Mouse (Mus musculus) stomach, embryonic 15.5 days (tissue): ENCODE measurements around the gene Osbpl10. TPM values are rescaled to one million over a fixed set of nuclear protein-coding genes. Genes with fewer than 3 reads are reported as not detected.
"Not testable (repeated sequence)": the region's sequence is repeated elsewhere in the genome, so short reads cannot be mapped to it uniquely, and the experiment has no call there.

Source experiments
- ATAC-seq: fragments of 200-750 bp; cut with Nextera tagmentation; 2 replicates; pipeline ENCODE4 v1.8.0; 2017; ENCODE audit warnings: low read depth, moderate number of reproducible peaks, moderate TSS enrichment; ENCODE audit not compliant: insufficient read depth, low FRiP score
- H3K27ac ChIP-seq: fragments of 300-500 bp; sonication (generic); 2 replicates; pipeline ENCODE4 v1.5.1; 2015; ENCODE audit warnings: mild to moderate bottlenecking, inconsistent platforms
- H3K27me3 ChIP-seq: fragments of 300-500 bp; sonication (generic); replicated peaks from 2 replicates; pipeline ENCODE4 v1.6.1; 2015; ENCODE audit warnings: inconsistent platforms
- H3K36me3 ChIP-seq: fragments of 300-500 bp; sonication (generic); 2 replicates; pipeline ENCODE4 v1.6.1; 2015; ENCODE audit warnings: inconsistent platforms
- H3K4me1 ChIP-seq: fragments of 300-500 bp; sonication (generic); 2 replicates; pipeline ENCODE4 v1.6.1; 2015; ENCODE audit warnings: inconsistent platforms
- H3K4me2 ChIP-seq: fragments of 300-500 bp; sonication (generic); 2 replicates; pipeline ENCODE4 v1.6.1; 2015; ENCODE audit warnings: mild to moderate bottlenecking, inconsistent platforms
- H3K4me3 ChIP-seq: fragments of 300-500 bp; sonication (generic); replicated peaks from 2 replicates; pipeline ENCODE4 v1.5.1; 2015; ENCODE audit warnings: inconsistent platforms
- H3K9ac ChIP-seq: fragments of 300-500 bp; sonication (generic); 2 replicates; pipeline ENCODE4 v1.6.1; 2015; ENCODE audit warnings: inconsistent platforms
- H3K9me3 ChIP-seq: fragments of 300-500 bp; sonication (generic); 2 replicates; pipeline ENCODE4 v1.6.1; 2016; ENCODE audit warnings: inconsistent platforms
- WGBS: fragments of 180-500 bp; shearing (Covaris S2); methylation state at CpG from one replicate; pipeline ENCODE4 v1.1.7; 2015; 5-methylcytosine and 5-hydroxymethylcytosine counted together
- polyA plus RNA-seq: library from polyadenylated mRNA; unstranded; fragments of >200 nt; fragmentation: Nextera tagmentation; extraction: Ambion mirVana; gene quantifications from 2 replicates; pipeline ENCODE4 v1.2.1, GENCODE M21; 2015

Osbpl10 gene
- polyA plus RNA-seq, 1 experiment from 2014 or later = 2.0 TPM

DNA sequence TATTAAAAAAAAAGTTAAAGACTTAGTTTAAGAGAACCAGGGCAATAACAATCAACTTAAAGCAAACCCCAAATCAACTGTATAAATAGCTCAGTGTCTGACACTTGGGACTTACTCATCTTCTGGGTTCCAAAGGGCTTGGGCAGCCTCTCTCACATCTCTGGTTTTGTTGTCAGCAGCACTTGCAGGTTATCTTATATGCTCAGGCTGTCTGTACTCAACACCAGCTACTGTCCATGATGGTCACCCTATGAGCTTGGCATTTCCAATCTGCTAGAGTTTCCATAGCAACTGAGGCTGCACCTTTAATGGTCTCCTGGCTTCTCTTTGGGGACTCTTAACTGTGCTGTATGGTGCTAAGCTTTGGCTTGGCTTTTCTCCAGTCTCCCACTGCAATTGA lies 259.6 kb downstream of the Osbpl10 start:
- H3K27ac ChIP-seq = no peak overlapping the region
- H3K36me3 ChIP-seq = peaks cover 24% of the 10 kb centered on the region
- ATAC-seq = no peak
- no peaks in the 10 kb centered on the region for H3K4me1 ChIP-seq
- H3K4me3 ChIP-seq = no peak overlapping the region
- H3K27me3 ChIP-seq = no peaks in the 10 kb centered on the region
- H3K9me3 ChIP-seq = no peaks in the 10 kb centered on the region
- no peak overlapping the region for H3K9ac ChIP-seq
- H3K4me2 ChIP-seq = no peak overlapping the region

DNA sequence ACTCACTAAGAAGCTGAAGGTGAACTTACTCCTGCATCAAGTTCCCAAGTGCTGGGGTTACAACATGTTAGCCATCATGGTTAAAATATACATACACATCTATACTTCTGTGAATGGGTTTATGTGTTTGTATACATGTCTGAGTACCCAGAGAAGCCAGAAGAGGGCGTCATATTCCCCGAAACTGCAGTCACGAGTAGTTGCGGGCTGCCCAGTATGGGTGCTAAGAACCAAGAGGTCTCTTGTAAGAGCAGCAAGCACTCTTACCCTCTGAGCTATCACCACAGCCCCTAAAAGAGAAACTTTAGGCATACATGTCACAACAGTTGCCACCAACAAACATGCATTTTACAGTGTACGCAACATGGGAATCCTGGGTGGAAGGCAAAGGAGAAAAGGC lies 261.5 kb downstream of the Osbpl10 start:
- no peak overlapping the region for H3K9ac ChIP-seq
- no peaks in the 10 kb centered on the region for H3K4me1 ChIP-seq
- H3K36me3 ChIP-seq = peaks cover 33% of the 10 kb centered on the region
- ATAC-seq = no peak
- no peak overlapping the region for H3K4me2 ChIP-seq
- H3K27me3 ChIP-seq = no peaks in the 10 kb centered on the region
- no peak overlapping the region for H3K4me3 ChIP-seq
- no peak overlapping the region for H3K27ac ChIP-seq
- 92% methylated on average over 5 of the region's 5 CpGs for WGBS
- no peaks in the 10 kb centered on the region for H3K9me3 ChIP-seq

DNA sequence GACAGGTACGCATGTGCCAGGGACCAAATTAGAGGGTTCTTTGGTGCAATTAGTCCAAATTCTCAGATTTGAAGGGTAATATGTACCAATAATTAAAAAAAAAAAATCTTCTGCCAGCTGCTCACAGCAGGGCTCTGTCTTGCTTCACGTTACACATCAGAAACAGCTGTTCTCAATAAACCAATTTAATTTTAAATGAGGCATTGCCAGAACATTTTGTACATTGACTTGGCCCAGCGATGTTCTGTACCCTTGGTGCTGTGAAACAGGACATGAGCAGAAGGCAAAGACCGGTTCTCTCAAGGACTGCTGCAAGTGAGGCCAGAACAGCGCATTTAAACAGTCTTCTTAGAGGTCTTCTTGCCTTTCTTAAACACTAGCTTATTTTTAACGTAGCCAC lies 265.3 kb downstream of the Osbpl10 start:
- no peak overlapping the region for H3K4me2 ChIP-seq
- no peak overlapping the region for H3K9ac ChIP-seq
- no peaks in the 10 kb centered on the region for H3K9me3 ChIP-seq
- 82% methylated on average over 6 of the region's 6 CpGs for WGBS
- H3K36me3 ChIP-seq = peaks cover 50% of the 10 kb centered on the region
- H3K27ac ChIP-seq = no peak overlapping the region
- no peaks in the 10 kb centered on the region for H3K4me1 ChIP-seq
- H3K4me3 ChIP-seq = no peak overlapping the region
- H3K27me3 ChIP-seq = no peaks in the 10 kb centered on the region
- ATAC-seq = no peak

DNA sequence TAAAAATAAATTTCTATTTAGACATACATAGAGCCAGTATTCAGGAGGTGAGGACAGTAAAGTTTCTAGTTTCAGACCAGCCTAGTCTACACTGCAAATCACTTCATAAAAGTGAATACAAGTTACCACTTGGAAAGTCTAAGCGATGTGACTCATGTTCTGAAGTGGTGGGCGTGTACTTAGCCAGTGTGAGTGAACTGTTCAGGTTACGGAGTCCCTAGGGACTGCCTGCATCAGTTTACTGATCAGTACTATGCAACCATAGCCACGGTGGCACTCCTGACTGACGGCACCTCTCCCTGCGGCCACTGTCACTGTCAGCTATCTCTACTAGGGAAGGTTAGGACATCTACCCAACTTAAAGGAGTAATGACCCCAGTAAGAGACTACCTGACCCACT lies 266.7 kb downstream of the Osbpl10 start:
- 90% methylated on average over 6 of the region's 6 CpGs for WGBS

DNA sequence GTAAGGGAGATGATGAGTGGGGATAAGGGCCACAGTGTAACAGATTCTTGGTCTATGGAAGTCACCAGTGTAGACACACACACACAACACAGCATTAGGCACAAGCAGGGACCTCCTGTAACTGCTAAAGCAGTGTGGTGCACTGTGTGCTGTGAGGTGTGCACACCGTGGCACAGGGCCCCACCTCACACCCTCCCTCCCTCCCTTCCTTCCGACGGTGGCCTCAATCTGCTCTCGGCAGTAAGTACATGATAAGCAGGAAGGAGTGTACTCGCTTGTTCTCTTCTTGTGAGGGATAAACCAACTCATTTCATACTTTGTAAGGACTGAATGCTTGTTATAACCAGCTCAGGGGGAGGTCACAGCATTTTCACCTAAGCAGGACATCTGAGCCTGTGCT lies 270.8 kb downstream of the Osbpl10 start:
- H3K27me3 ChIP-seq = no peaks in the 10 kb centered on the region
- WGBS = 59% methylated on average over 5 of the region's 5 CpGs
- H3K4me3 ChIP-seq = no peak overlapping the region
- H3K9me3 ChIP-seq = no peaks in the 10 kb centered on the region
- 0 out of 2 replicates have a peak, but pooled peaks have one; percentile 53 for ATAC-seq
- no peak overlapping the region for H3K27ac ChIP-seq
- no peak overlapping the region for H3K4me2 ChIP-seq
- peaks cover 56% of the 10 kb centered on the region for H3K36me3 ChIP-seq
- no peaks in the 10 kb centered on the region for H3K4me1 ChIP-seq
- no peak overlapping the region for H3K9ac ChIP-seq

More for the DNA sequence above, 266.7 kb downstream of the Osbpl10 start:
- no peak for ATAC-seq
- H3K27me3 ChIP-seq = no peaks in the 10 kb centered on the region
- no peaks in the 10 kb centered on the region for H3K9me3 ChIP-seq
- peaks cover 59% of the 10 kb centered on the region for H3K36me3 ChIP-seq
- no peak overlapping the region for H3K27ac ChIP-seq
- H3K4me3 ChIP-seq = no peak overlapping the region
- no peaks in the 10 kb centered on the region for H3K4me1 ChIP-seq
- no peak overlapping the region for H3K9ac ChIP-seq
- no peak overlapping the region for H3K4me2 ChIP-seq

DNA sequence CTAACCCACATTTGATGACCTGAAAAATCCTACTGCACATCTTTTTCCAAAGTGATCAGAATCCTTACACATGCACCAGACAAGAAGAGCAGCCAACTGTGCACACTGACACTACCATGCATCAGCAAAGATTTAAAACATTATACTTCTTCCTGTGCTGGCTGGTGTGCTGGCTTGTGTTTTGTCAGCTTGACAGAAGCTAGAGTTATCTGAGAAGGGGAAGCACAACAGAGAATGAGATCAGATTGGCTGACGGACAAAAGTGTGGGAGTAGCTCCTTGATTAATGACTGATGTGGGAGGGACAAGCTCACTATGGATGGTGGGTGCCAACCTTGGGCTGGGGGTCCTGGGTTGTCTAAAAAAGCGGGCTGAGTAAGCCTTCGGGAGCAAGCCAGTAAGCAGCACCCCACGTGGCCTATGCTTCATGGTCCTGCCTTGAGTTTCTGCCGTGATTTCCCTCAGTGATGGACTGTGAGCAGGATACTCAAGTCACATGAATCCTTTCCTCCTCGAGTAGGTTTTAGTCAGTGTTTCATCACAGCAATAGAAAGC lies 279.4 kb downstream of the Osbpl10 start:
- WGBS = 62% methylated on average over 6 of the region's 6 CpGs
- ATAC-seq = no peak
- Histone ChIP-seq H3K4me3 (no peak overlapping the region), H3K9me3 (no peaks in the 10 kb centered on the region), H3K4me2 (no peak overlapping the region), H3K27ac (no peak overlapping the region), H3K36me3 (peaks cover 17% of the 10 kb centered on the region), H3K9ac (no peak overlapping the region), H3K27me3 (no peaks in the 10 kb centered on the region), H3K4me1 (no peaks in the 10 kb centered on the region)

DNA sequence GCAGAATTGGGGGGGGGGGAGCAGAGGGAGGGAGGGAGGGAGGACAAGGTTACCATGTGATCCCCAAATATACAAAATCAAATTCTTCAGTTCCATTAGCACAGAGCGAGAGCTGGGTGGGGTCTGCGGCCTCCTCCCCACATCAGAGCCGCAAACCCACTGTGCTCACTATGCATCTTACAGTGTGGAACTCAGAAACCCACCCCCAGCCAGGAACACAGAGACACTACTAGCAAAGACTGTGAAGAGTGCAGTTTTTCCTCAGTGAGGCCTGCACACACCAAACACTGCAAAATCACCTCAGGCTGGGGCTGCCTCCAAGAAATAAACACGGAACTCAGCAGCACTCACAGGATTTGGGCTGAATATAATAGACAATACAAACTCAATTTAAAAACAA lies 281.5 kb downstream of the Osbpl10 start:
- 78% methylated on average over 4 of the region's 4 CpGs for WGBS
- no peak overlapping the region for H3K4me2 ChIP-seq
- ATAC-seq = no peak
- H3K27ac ChIP-seq = no peak overlapping the region
- no peaks in the 10 kb centered on the region for H3K4me1 ChIP-seq
- no peaks in the 10 kb centered on the region for H3K27me3 ChIP-seq
- H3K4me3 ChIP-seq = no peak overlapping the region
- H3K9me3 ChIP-seq = no peaks in the 10 kb centered on the region
- no peak overlapping the region for H3K9ac ChIP-seq
- peaks cover 8% of the 10 kb centered on the region; the same call in 1 of the 2 replicates for H3K36me3 ChIP-seq

DNA sequence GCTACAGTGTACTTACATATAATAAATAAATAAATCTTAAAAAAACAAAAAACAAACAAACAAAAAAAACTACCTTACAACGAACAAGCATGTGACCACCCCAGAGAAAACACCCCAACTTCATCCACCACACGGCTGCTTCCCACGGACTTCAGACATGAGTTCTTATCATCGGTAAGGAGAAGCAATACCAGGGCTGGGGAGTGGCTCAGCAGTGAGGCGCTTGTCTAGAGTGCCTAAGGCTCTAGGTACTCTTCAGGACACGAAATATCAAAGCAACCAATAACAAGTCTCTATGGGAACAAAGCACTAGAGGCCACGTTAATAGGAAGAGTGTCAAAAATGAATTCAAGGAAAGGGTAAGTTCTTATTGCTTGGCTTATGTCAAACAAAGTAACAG lies 282.1 kb downstream of the Osbpl10 start:
- H3K4me1 ChIP-seq = no peaks in the 10 kb centered on the region
- 0 out of 2 replicates have a peak, but pooled peaks cover 3% of the 10 kb centered on the region for H3K36me3 ChIP-seq
- H3K9ac ChIP-seq = no peak overlapping the region
- H3K27ac ChIP-seq = no peak overlapping the region
- H3K4me2 ChIP-seq = no peak overlapping the region
- H3K9me3 ChIP-seq = no peaks in the 10 kb centered on the region
- ATAC-seq = no peak
- H3K27me3 ChIP-seq = no peaks in the 10 kb centered on the region
- 85% methylated on average over 7 of the region's 7 CpGs for WGBS
- no peak overlapping the region for H3K4me3 ChIP-seq

DNA sequence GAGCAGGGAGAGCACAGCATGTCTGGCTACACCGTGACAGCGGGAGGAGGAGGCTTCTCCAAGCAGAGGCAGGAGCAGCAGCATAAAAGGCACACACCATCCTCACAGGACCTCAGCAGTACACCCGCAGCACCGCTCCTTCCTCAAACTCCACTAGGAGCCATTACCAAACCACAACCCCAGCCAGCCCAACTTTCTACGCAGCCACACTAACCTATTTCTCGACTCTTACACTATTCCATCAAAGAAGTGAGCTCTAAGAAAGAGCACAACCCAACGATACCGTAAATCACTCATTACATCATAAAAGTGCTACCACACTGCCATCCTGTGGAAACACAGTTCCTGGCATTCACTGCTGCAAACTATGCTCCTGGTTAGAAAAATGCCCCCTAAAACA lies 283.1 kb downstream of the Osbpl10 start:
- ATAC-seq = no peak
- Histone ChIP-seq H3K36me3 (0 out of 2 replicates have a peak, but pooled peaks cover 8% of the 10 kb centered on the region), H3K4me2 (no peak overlapping the region), H3K9ac (no peak overlapping the region), H3K27me3 (no peaks in the 10 kb centered on the region), H3K9me3 (no peaks in the 10 kb centered on the region), H3K4me1 (no peaks in the 10 kb centered on the region), H3K4me3 (no peak overlapping the region), H3K27ac (no peak overlapping the region)
- 76% methylated on average over 8 of the region's 8 CpGs for WGBS

DNA sequence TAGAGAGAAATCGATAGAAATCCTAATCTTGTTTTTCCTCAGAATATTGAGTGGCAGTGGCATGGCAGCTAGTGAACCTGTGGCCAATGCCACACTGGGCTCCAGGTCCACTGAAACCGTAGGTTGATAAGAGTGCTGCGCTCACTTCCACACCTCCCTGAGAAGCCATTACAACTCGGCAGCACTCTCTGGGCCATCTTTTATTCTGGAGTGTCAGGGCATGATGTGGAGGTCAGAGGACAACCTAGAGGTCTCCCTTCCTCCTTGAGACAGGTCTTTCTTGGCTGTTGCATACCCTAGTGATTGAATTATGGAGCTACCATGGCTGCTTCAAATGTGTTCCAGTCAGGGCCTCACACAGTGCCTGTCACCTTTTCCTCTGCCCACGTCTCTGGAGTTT lies 283.5 kb downstream of the Osbpl10 start:
- 71% methylated on average over 5 of the region's 5 CpGs for WGBS
- no peak overlapping the region for H3K4me3 ChIP-seq
- no peak overlapping the region for H3K27ac ChIP-seq
- H3K4me2 ChIP-seq = no peak overlapping the region
- no peaks in the 10 kb centered on the region for H3K9me3 ChIP-seq
- ATAC-seq = no peak
- H3K36me3 ChIP-seq = 0 out of 2 replicates have a peak, but pooled peaks cover 6% of the 10 kb centered on the region
- no peaks in the 10 kb centered on the region for H3K27me3 ChIP-seq
- no peak overlapping the region for H3K9ac ChIP-seq
- H3K4me1 ChIP-seq = no peaks in the 10 kb centered on the region

DNA sequence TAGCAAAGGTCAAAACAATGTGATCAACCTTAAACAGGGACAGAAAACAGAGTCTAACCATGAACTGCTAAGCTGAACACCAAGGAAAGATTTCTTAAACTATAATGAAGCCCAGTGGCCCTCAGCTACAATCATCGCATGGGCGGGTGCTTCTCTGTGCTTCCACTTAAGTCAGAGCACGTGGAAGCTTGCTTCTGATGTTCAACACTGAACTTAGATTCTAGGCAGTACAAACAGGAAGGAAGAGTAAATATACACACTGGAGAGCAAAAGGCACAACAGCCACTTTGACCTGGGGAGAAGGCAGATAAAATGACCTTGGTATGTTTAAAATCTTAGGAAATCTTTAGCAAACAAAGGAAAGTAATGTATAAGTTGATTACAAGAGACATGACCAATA lies 293.2 kb downstream of the Osbpl10 start:
- Histone ChIP-seq H3K4me1 (no peaks in the 10 kb centered on the region), H3K9ac (no peak overlapping the region), H3K36me3 (peaks cover 9% of the 10 kb centered on the region), H3K27ac (no peak overlapping the region), H3K27me3 (no peaks in the 10 kb centered on the region), H3K4me2 (no peak overlapping the region), H3K4me3 (no peak overlapping the region), H3K9me3 (no peaks in the 10 kb centered on the region)
- ATAC-seq = no peak
- 76% methylated on average over 3 of the region's 3 CpGs for WGBS

DNA sequence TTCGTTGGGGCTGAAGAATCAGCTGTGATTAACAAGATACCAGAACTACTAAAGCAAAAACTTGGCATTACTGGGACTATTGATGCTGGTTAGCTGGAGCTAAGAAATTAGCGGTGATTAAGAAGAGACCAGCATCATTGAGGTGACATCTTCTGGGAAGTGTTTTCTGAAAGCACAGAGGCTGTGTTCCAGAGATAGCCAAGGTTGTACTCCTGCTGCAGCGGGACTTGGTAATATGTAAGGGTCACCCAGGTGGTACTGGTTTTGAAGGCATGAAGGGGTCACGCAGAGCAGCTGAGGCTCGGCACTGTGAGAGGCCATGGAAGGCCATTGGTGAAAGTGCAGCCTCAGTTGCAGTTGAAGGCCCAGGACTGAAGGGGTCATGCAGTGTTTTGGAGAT lies 294.1 kb downstream of the Osbpl10 start:
- not testable (repeated sequence) for H3K4me3 ChIP-seq, H3K27me3 ChIP-seq, H3K4me1 ChIP-seq, ATAC-seq, H3K27ac ChIP-seq, H3K9ac ChIP-seq, H3K4me2 ChIP-seq, H3K9me3 ChIP-seq
- 90% methylated on average over 5 of the region's 5 CpGs for WGBS
- peaks cover 12% of the 10 kb centered on the region for H3K36me3 ChIP-seq

DNA sequence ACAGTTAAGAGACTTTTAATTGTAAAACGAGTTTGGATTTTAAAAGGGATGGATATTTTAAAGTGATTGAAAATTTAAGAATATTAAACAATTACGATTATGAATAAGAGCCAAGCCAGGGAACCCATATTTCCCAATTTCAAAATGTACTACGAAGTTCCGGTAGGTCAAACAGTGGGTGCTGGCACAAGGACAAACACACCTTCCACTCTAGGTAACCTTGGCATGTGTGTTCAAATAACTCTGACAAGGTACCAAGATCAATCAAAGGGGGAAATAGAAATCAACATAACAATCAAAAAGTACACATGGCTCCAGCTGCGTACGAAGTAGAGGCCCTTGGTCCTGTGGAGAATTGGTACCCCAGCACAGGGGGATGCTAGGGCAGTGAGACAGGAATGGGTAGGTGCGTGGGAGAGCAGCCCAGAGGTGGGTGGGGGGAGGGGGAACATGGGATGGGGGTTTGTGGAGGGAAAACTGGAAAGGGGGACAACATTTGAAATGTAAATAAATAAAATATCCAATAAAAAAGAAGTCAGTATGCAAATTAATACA lies 294.8 kb downstream of the Osbpl10 start:
- no peak overlapping the region for H3K9ac ChIP-seq
- H3K9me3 ChIP-seq = no peaks in the 10 kb centered on the region
- WGBS = 72% methylated on average over 7 of the region's 7 CpGs
- H3K4me1 ChIP-seq = no peaks in the 10 kb centered on the region
- no peak overlapping the region for H3K27ac ChIP-seq
- peaks cover 12% of the 10 kb centered on the region for H3K36me3 ChIP-seq
- H3K27me3 ChIP-seq = no peaks in the 10 kb centered on the region
- H3K4me2 ChIP-seq = no peak overlapping the region
- H3K4me3 ChIP-seq = no peak overlapping the region
- ATAC-seq = peak; percentile 81
